Mouse (Mus musculus): ENCODE measurements at regions not wholly inside any gene's neighbourhood (a gene's known extent, or its start where the extent isn't known, plus 50 kb on each side); places are given as distances from the start of the nearest gene placed in this dataset.

GRCm38 (mm10) chr1:57470356-57470755 is 63.5 kb upstream of the Tyw5 start:
- TF ChIP-seq POLR2A (IDR thresholded peaks at IDR 0.05; ENCODE audit: low read depth, low read length) (no peak), EP300 (IDR thresholded peaks at IDR 0.05; ENCODE audit: low read length) (no peak), CTCF (conservative IDR thresholded peaks at IDR 0.05 in 1 of 2, IDR thresholded peaks at IDR 0.05 in 1 of 2; ENCODE audit: low read depth in 2 of 2, low read length in 2 of 2) (no peak), RAD21 (IDR thresholded peaks at IDR 0.05; ENCODE audit: low read depth, low read length) (no peak), USF1 (IDR thresholded peaks at IDR 0.05; ENCODE audit: low read depth, low read length) (no peak), USF2 (conservative IDR thresholded peaks at IDR 0.05; ENCODE audit: low read depth, low read length) (no peak), NRF1 (IDR thresholded peaks at IDR 0.05; ENCODE audit: low read depth, low read length) (no peak), E2F4 (IDR thresholded peaks at IDR 0.05; ENCODE audit: insufficient replicate concordance, low read depth, low read length) (no peak), MAFK (IDR thresholded peaks at IDR 0.05; ENCODE audit: insufficient replicate concordance, low read length) (no peak), CHD2 (IDR thresholded peaks at IDR 0.05; ENCODE audit: low read length) (no peak), POLR2AphosphoS2 (IDR thresholded peaks at IDR 0.05; ENCODE audit: low read depth, low read length) (no peak), BHLHE40 (IDR thresholded peaks at IDR 0.05; ENCODE audit: low read depth, low read length) (no peak)

Measured in CH12.LX (cell line).